8 mouse cellular contexts compared by ENCODE assay signal in genomic region chr8:126550944-126551357, GRCm38 (mm10). TPM values are rescaled to one million over a fixed set of nuclear protein-coding genes. Genes with fewer than 3 reads are reported as not detected.
DNase-seq lines count a peak whose midpoint lies in the region; ATAC-seq lines count a peak whose summit lies in the region.

No protein-coding gene starts in this region.

- 56% methylated on average over 5 of the region's 5 CpGs for WGBS in lung, embryonic 16.5 days

- intact Hi-C loops in heart, postnatal 25 days (cut with DNase I): loop anchor here (5.0 kb wide), 1 partner anchor 39 kb away; no protein-coding TSS in a partner anchor

- no peak overlapping the region for H3K27ac ChIP-seq in lung, embryonic 16.5 days (ENCODE audit: low read length)

- H3K4me3 ChIP-seq in lung, embryonic 16.5 days (ENCODE audit: low read length): no peak overlapping the region

- H3K4me1 ChIP-seq in lung, embryonic 16.5 days (replicated peaks; ENCODE audit: control insufficient read depth, insufficient read depth, low read length): peaks cover 4% of the 10 kb centered on the region; the same call in 1 of the 2 replicates

- no peak overlapping the region for H3K4me2 ChIP-seq in lung, embryonic 16.5 days (ENCODE audit: low read depth, low read length)

- no peaks in the 10 kb centered on the region for H3K36me3 ChIP-seq in lung, embryonic 16.5 days (ENCODE audit: control insufficient read depth, insufficient read depth, low read length)

- H3K9me3 ChIP-seq in lung, embryonic 16.5 days (ENCODE audit: control insufficient read depth, low read length): no peaks in the 10 kb centered on the region

- no peak overlapping the region for H3K9ac ChIP-seq in lung, embryonic 16.5 days (ENCODE audit: low read length)

- ATAC-seq in lung, embryonic 16.5 days (ENCODE audit: low read depth): peak; percentile 52
- ATAC-seq in cerebellum, adult (ENCODE audit: insufficient number of reproducible peaks, low FRiP score, low TSS enrichment): no peak

- DNase-seq in heart, adult 11 months: peak; percentile 97
- no peak for DNase-seq in heart, postnatal 25 days (ENCODE audit: low spot score)
- peak; percentile 80 for DNase-seq in MN1 (ENCODE audit: low spot score)
- DNase-seq in heart, adult 18-20 months: peak; percentile 76 to 84
- DNase-seq in frontal cortex, postnatal 10 days (ENCODE audit: low spot score in 2 of 2): no peak
- no peak for DNase-seq in spleen, adult 12 weeks (ENCODE audit: low spot score)

- H3K27me3 ChIP-seq in lung, embryonic 16.5 days (ENCODE audit: control insufficient read depth, insufficient read depth, low read depth, low read length): no peaks in the 10 kb centered on the region

RNA-seq across cellular contexts. Expression of gene Irf2bp2, which starts 42.8 kb away (rescaled TPM):
- total RNA-seq in heart, postnatal 25 days (2021): 10 to 100 TPM; 63.9 to 71.4 TPM
- 100 to 1,000 TPM; 101 to 128 TPM for total RNA-seq in heart, adult 18-20 months (2021)
- 11.7 and 12.8 TPM in 2 replicates for polyA plus RNA-seq in lung, embryonic 16.5 days (2015; fragmentation: Nextera tagmentation; extraction: Ambion mirVana)

Comparison
In these comparisons a context has a peak if more than half of its experiments do, and no peak if none do; other contexts are left out.
1. DNase-seq: peak in heart, adult 11 months (single experiment), MN1 (single experiment) and heart, adult 18-20 months (2 of 2); none in heart, postnatal 25 days (single experiment), frontal cortex, postnatal 10 days (0 of 2) and spleen, adult 12 weeks (single experiment).